Mouse (Mus musculus) spleen, adult 2 months (tissue): ENCODE results near the gene AL607142.1. TPM values are rescaled to one million over a fixed set of nuclear protein-coding genes. Genes with fewer than 3 reads are reported as not detected.

ENCODE experiments used
- DNase-seq, 2 experiments: peaks; one replicate each; pipeline versions ENCODE4 v3.0.0 to v3.0.0-alpha.2; 2012 to 2021; ENCODE audit warnings: low spot score in 2 of 2, low read depth in 1 of 2
- H3K27ac ChIP-seq: fragments of 200-500 bp; 2 replicates; pipeline ENCODE4 v1.5.1; 2012; ENCODE audit warnings: low read length, inconsistent platforms; ENCODE audit not compliant: insufficient read depth
- H3K27me3 ChIP-seq: fragments of 200-500 bp; 2 replicates; pipeline ENCODE4 v1.6.1; 2012; ENCODE audit warnings: mild to moderate bottlenecking, moderate library complexity, low read length, inconsistent platforms; ENCODE audit not compliant: control insufficient read depth, insufficient read depth
- H3K36me3 ChIP-seq: fragments of 200-500 bp; 2 replicates; pipeline ENCODE4 v1.6.1; 2012; ENCODE audit warnings: mild to moderate bottlenecking, low read length, inconsistent platforms; ENCODE audit not compliant: control insufficient read depth, insufficient read depth
- H3K4me1 ChIP-seq: fragments of 200-500 bp; 2 replicates; pipeline ENCODE4 v1.6.1; 2011; ENCODE audit warnings: inconsistent platforms; ENCODE audit not compliant: control insufficient read depth, insufficient read depth, insufficient read length
- H3K4me3 ChIP-seq: fragments of 200-500 bp; 2 replicates; pipeline ENCODE4 v1.5.1; 2011; ENCODE audit warnings: mild to moderate bottlenecking, inconsistent platforms; ENCODE audit not compliant: insufficient read depth, insufficient read length; ENCODE audit errors: extremely low read depth
- CTCF ChIP-seq: fragments of 200-500 bp; IDR thresholded peaks from 2 replicates; pipeline ENCODE4 v1.5.1; 2011; ENCODE audit warnings: mild to moderate bottlenecking, inconsistent platforms; ENCODE audit not compliant: insufficient read depth, insufficient read length, insufficient replicate concordance; ENCODE audit errors: extremely low read depth
- POLR2A ChIP-seq: fragments of 200-500 bp; IDR thresholded peaks from 2 replicates; pipeline ENCODE4 v1.6.1; 2011; ENCODE audit warnings: low read depth, low read length, inconsistent platforms
- WGBS: fragments of 180-500 bp; shearing (Covaris S2); methylation state at CpG from one replicate; pipeline ENCODE4 v1.1.7; 2018; 5-methylcytosine and 5-hydroxymethylcytosine counted together
- polyA plus RNA-seq: library from polyadenylated mRNA; depleted of rRNA; stranded (reverse); fragments of >200 nt; gene quantifications from 2 replicates; pipeline ENCODE4 v1.2.3, GENCODE M21; 2012

Gene AL607142.1
- polyA plus RNA-seq, 1 experiment, result not detected

GRCm38 (mm10) chr4:120062754-120063153 lies 2.0 kb upstream of the AL607142.1 start:
- Histone ChIP-seq H3K4me1 (no peaks in the 10 kb centered on the region; the same call in 1 of the 2 replicates), H3K27me3 (no peaks in the 10 kb centered on the region), H3K4me3 (no peak overlapping the region), H3K27ac (no peak overlapping the region), H3K36me3 (no peaks in the 10 kb centered on the region)
- WGBS, result 86% methylated on average over 11 of the region's 11 CpGs
- no peak for TF ChIP-seq POLR2A
- TF ChIP-seq CTCF, result no peak
- DNase-seq, result no peak

- WGBS, result 90% methylated on average over 20 of the region's 20 CpGs
- Histone ChIP-seq H3K4me1 (no peaks in the 10 kb centered on the region; the same call in 1 of the 2 replicates), H3K36me3 (no peaks in the 10 kb centered on the region), H3K4me3 (no peak overlapping the region), H3K27me3 (no peaks in the 10 kb centered on the region), H3K27ac (no peak overlapping the region)
- no peak for DNase-seq
- TF ChIP-seq POLR2A (no peak), CTCF (no peak)
Observed at GRCm38 (mm10) chr4:120063353-120064124, 1.3 kb upstream of the AL607142.1 start.

- TF ChIP-seq POLR2A, result no peak
- no peak for TF ChIP-seq CTCF
- no peaks in the 10 kb centered on the region for H3K27me3 ChIP-seq
Observed at GRCm38 (mm10) chr4:120066841-120067591, 2.2 kb downstream of the AL607142.1 start.

GRCm38 (mm10) chr4:120067592-120068235 lies 2.9 kb downstream of the AL607142.1 start:
- Histone ChIP-seq H3K4me3 (no peak overlapping the region), H3K4me1 (no peaks in the 10 kb centered on the region), H3K36me3 (no peaks in the 10 kb centered on the region), H3K27ac (no peak overlapping the region), H3K27me3 (no peaks in the 10 kb centered on the region)
- DNase-seq, result no peak
- TF ChIP-seq POLR2A, result no peak
- no peak for TF ChIP-seq CTCF
- 94% methylated on average over 8 of the region's 8 CpGs for WGBS

More at GRCm38 (mm10) chr4:120066841-120067591, 2.2 kb downstream of the AL607142.1 start:
- H3K4me1 ChIP-seq, result no peaks in the 10 kb centered on the region
- H3K36me3 ChIP-seq, result no peaks in the 10 kb centered on the region
- no peak for DNase-seq
- 93% methylated on average over 9 of the region's 9 CpGs for WGBS
- no peak overlapping the region for H3K4me3 ChIP-seq
- H3K27ac ChIP-seq, result no peak overlapping the region

GRCm38 (mm10) chr4:120068883-120069581 lies 4.2 kb downstream of the AL607142.1 start:
- H3K4me1 ChIP-seq, result no peaks in the 10 kb centered on the region
- DNase-seq, result no peak
- whole genome bisulfite sequencing, result 90% methylated on average over 3 of the region's 3 CpGs

GRCm38 (mm10) chr4:120069582-120069980 lies 4.8 kb downstream of the AL607142.1 start:
- WGBS, result 94% methylated on average over 3 of the region's 3 CpGs
- no peak overlapping the region for H3K4me3 ChIP-seq
- no peaks in the 10 kb centered on the region for H3K27me3 ChIP-seq
- H3K4me1 ChIP-seq, result no peaks in the 10 kb centered on the region
- no peaks in the 10 kb centered on the region for H3K36me3 ChIP-seq
- DNase-seq, result no peak
- H3K27ac ChIP-seq, result no peak overlapping the region
- no peak for TF ChIP-seq POLR2A
- no peak for TF ChIP-seq CTCF

More at GRCm38 (mm10) chr4:120068883-120069581, 4.2 kb downstream of the AL607142.1 start:
- H3K27ac ChIP-seq, result no peak overlapping the region
- no peaks in the 10 kb centered on the region for H3K36me3 ChIP-seq
- H3K27me3 ChIP-seq, result no peaks in the 10 kb centered on the region
- no peak overlapping the region for H3K4me3 ChIP-seq
- no peak for TF ChIP-seq CTCF
- no peak for TF ChIP-seq POLR2A
